Mouse (Mus musculus) liver, embryonic 14.5 days (tissue): ENCODE results near the gene Kmt2a. TPM values are rescaled to one million over a fixed set of nuclear protein-coding genes. Genes with fewer than 3 reads are reported as not detected.

ENCODE experiments used
- ATAC-seq: fragments of 200-750 bp; cut with Nextera tagmentation; 2 replicates; pipeline ENCODE4 v1.8.0; 2017; ENCODE audit warnings: moderate number of reproducible peaks, mild to moderate bottlenecking, moderate library complexity; ENCODE audit not compliant: insufficient read depth
- DNase-seq, 3 experiments: peaks; one replicate each; pipeline ENCODE4 v3.0.0-alpha.2; 2012 to 2013; ENCODE audit warnings: low read depth in 3 of 3, low spot score in 3 of 3
- H3K27ac ChIP-seq: fragments of 300-500 bp; sonication (generic); 2 replicates; pipeline ENCODE4 v1.5.1; 2014; ENCODE audit warnings: moderate library complexity, mild to moderate bottlenecking, control low read depth, inconsistent platforms
- H3K27me3 ChIP-seq: fragments of 300-500 bp; sonication (generic); 2 replicates; pipeline ENCODE4 v1.6.1; 2014; ENCODE audit warnings: mild to moderate bottlenecking, low read length, moderate library complexity; ENCODE audit not compliant: control insufficient read depth, insufficient read depth
- H3K36me3 ChIP-seq: fragments of 300-500 bp; sonication (generic); replicated peaks from 2 replicates; pipeline ENCODE4 v1.6.1; 2014; ENCODE audit warnings: low read depth; ENCODE audit not compliant: control insufficient read depth, insufficient read depth
- H3K4me1 ChIP-seq, 2 experiments: fragments of 200-500 bp in 1 of 2; fragments of 300-500 bp in 1 of 2; sonication (generic) in 1 of 2; replicated peaks; 2 replicates each; pipeline ENCODE4 v1.6.1; 2012 to 2014; ENCODE audit warnings: antibody characterized with exemption in 1 of 2, inconsistent platforms in 1 of 2, low read length in 1 of 2; ENCODE audit not compliant: control insufficient read depth in 2 of 2, insufficient read depth in 2 of 2
- H3K4me2 ChIP-seq: fragments of 300-500 bp; sonication (generic); 2 replicates; pipeline ENCODE4 v1.6.1; 2014; ENCODE audit warnings: low read depth, mild to moderate bottlenecking, control low read depth, moderate library complexity
- H3K4me3 ChIP-seq, 2 experiments: fragments of 200-500 bp in 1 of 2; fragments of 300-500 bp in 1 of 2; sonication (generic) in 1 of 2; 2 replicates each; pipeline ENCODE4 v1.5.1; 2012 to 2014; ENCODE audit warnings: low read depth in 2 of 2, low read length in 2 of 2, mild to moderate bottlenecking in 2 of 2, control low read depth in 1 of 2, inconsistent platforms in 1 of 2, moderate library complexity in 1 of 2; ENCODE audit not compliant: insufficient read depth in 1 of 2
- H3K9ac ChIP-seq: fragments of 300-500 bp; sonication (generic); replicated peaks from 2 replicates; pipeline ENCODE4 v1.6.1; 2014; ENCODE audit warnings: mild to moderate bottlenecking, control low read depth, moderate library complexity
- H3K9me3 ChIP-seq: fragments of 300-500 bp; sonication (generic); 2 replicates; pipeline ENCODE4 v1.6.1; 2016; ENCODE audit warnings: low read length, mixed read lengths; ENCODE audit not compliant: control insufficient read depth
- CTCF ChIP-seq: IDR thresholded peaks from 2 replicates; pipeline ENCODE4 v1.5.1; 2016; ENCODE audit warnings: antibody characterized with exemption, low read depth, control low read depth
- EP300 ChIP-seq: IDR thresholded peaks from 2 replicates; pipeline ENCODE4 v1.6.1; 2016; ENCODE audit warnings: antibody characterized with exemption, low read depth
- WGBS: fragments of 180-500 bp; shearing (Covaris S2); extraction: QIAGEN DNeasy Blood & Tissue Kit; methylation state at CpG from one replicate; pipeline ENCODE4 v1.1.7; 2014; ENCODE audit not compliant: insufficient replicate concordance; 5-methylcytosine and 5-hydroxymethylcytosine counted together
- polyA plus RNA-seq, 2 experiments: library from polyadenylated mRNA; depleted of rRNA in 1 of 2; stranded (reverse) in 1 of 2; unstranded in 1 of 2; fragments of >200 nt; fragmentation: Nextera tagmentation in 1 of 2; extraction: Ambion mirVana in 1 of 2; gene quantifications; 2 replicates each; pipeline versions ENCODE4 v1.2.1 to v1.2.3; 2012 to 2014

Gene Kmt2a
- polyA plus RNA-seq, 2 experiments, result 2.3 to 3.0 TPM

GRCm38 (mm10) chr9:44828944-44829343 is 52.2 kb downstream of the Kmt2a start:
- ATAC-seq (no peak), DNase-seq (no peak)
- WGBS, result 80% methylated on average over 11 of the region's 11 CpGs
- no peaks in the 10 kb centered on the region for H3K27me3 ChIP-seq
- H3K4me1 ChIP-seq, result no peaks in the 10 kb centered on the region
- no peak overlapping the region for H3K9ac ChIP-seq
- TF ChIP-seq CTCF (no peak), EP300 (no peak)
- H3K4me3 ChIP-seq, result no peak overlapping the region
- peaks cover 53% of the 10 kb centered on the region for H3K36me3 ChIP-seq
- H3K4me2 ChIP-seq, result no peak overlapping the region
- no peaks in the 10 kb centered on the region for H3K9me3 ChIP-seq
- H3K27ac ChIP-seq, result no peak overlapping the region

- no peak for DNase-seq
- 88% methylated on average over 7 of the region's 7 CpGs for WGBS
- H3K36me3 ChIP-seq, result peaks cover 66% of the 10 kb centered on the region
Measured at GRCm38 (mm10) chr9:44826660-44827059, 54.4 kb downstream of the Kmt2a start.

GRCm38 (mm10) chr9:44819920-44820827 is 60.9 kb downstream of the Kmt2a start:
- peaks cover 70% of the 10 kb centered on the region for H3K36me3 ChIP-seq
- no peak for TF ChIP-seq EP300
- TF ChIP-seq CTCF, result no peak
- H3K4me3 ChIP-seq, result no peak overlapping the region
- H3K27me3 ChIP-seq, result no peaks in the 10 kb centered on the region
- no peak overlapping the region for H3K4me2 ChIP-seq
- no peaks in the 10 kb centered on the region for H3K9me3 ChIP-seq
- no peak overlapping the region for H3K9ac ChIP-seq
- ATAC-seq, result no peak
- no peaks in the 10 kb centered on the region for H3K4me1 ChIP-seq
- H3K27ac ChIP-seq, result no peak overlapping the region
- 84% methylated on average over 15 of the region's 15 CpGs for WGBS
- no peak for DNase-seq

More at GRCm38 (mm10) chr9:44826660-44827059, 54.4 kb downstream of the Kmt2a start:
- Histone ChIP-seq H3K9me3 (no peaks in the 10 kb centered on the region), H3K27ac (no peak overlapping the region), H3K4me1 (no peaks in the 10 kb centered on the region), H3K4me3 (no peak overlapping the region), H3K9ac (no peak overlapping the region), H3K27me3 (no peaks in the 10 kb centered on the region), H3K4me2 (no peak overlapping the region)
- no peak for ATAC-seq
- TF ChIP-seq EP300 (no peak), CTCF (no peak)

GRCm38 (mm10) chr9:44817522-44817921 is 63.6 kb downstream of the Kmt2a start:
- TF ChIP-seq CTCF, result no peak
- no peak for TF ChIP-seq EP300
- no peak for ATAC-seq
- whole genome bisulfite sequencing, result 59% methylated on average over 5 of the region's 5 CpGs

GRCm38 (mm10) chr9:44814179-44814578 is 66.9 kb downstream of the Kmt2a start:
- no peak for ATAC-seq
- TF ChIP-seq CTCF (no peak), EP300 (no peak)
- no peak for DNase-seq
- H3K27ac ChIP-seq, result no peak overlapping the region
- H3K36me3 ChIP-seq, result peaks cover 71% of the 10 kb centered on the region
- no peaks in the 10 kb centered on the region for H3K27me3 ChIP-seq
- no peak overlapping the region for H3K4me3 ChIP-seq
- 86% methylated on average over 8 of the region's 8 CpGs for WGBS
- H3K9ac ChIP-seq, result no peak overlapping the region
- no peak overlapping the region for H3K4me2 ChIP-seq
- H3K4me1 ChIP-seq, result no peaks in the 10 kb centered on the region
- H3K9me3 ChIP-seq, result no peaks in the 10 kb centered on the region

More at GRCm38 (mm10) chr9:44817522-44817921, 63.6 kb downstream of the Kmt2a start:
- H3K4me1 ChIP-seq, result no peaks in the 10 kb centered on the region
- H3K9me3 ChIP-seq, result no peaks in the 10 kb centered on the region
- DNase-seq, result no peak
- H3K27me3 ChIP-seq, result no peaks in the 10 kb centered on the region
- H3K36me3 ChIP-seq, result peaks cover 76% of the 10 kb centered on the region
- H3K9ac ChIP-seq, result no peak overlapping the region
- H3K4me2 ChIP-seq, result no peak overlapping the region
- no peak overlapping the region for H3K4me3 ChIP-seq
- H3K27ac ChIP-seq, result no peak overlapping the region
